Mouse (Mus musculus) CH12.LX (cell line): ENCODE measurements around the gene Nacc2. TPM values are rescaled to one million over a fixed set of nuclear protein-coding genes. Genes with fewer than 3 reads are reported as not detected.

Experiments used
- DNase-seq: peaks from one replicate; pipeline ENCODE4 v3.0.0-alpha.2; 2013; ENCODE audit errors: extremely low read depth
- H3K27ac ChIP-seq: 2 replicates; pipeline ENCODE4 v1.5.1; 2012; ENCODE audit warnings: low read depth, mild to moderate bottlenecking, control low read depth, moderate library complexity; ENCODE audit not compliant: insufficient read depth
- H3K27me3 ChIP-seq: replicated peaks from 2 replicates; pipeline ENCODE3; 2012; ENCODE audit warnings: inconsistent platforms
- H3K36me3 ChIP-seq, 2 experiments: replicated peaks in 1 of 2; 2 replicates each; pipeline versions ENCODE3 to v1.6.1; 2012; ENCODE audit warnings: inconsistent platforms in 1 of 2, low read length in 1 of 2, mild to moderate bottlenecking in 1 of 2, mixed read lengths in 1 of 2, moderate library complexity in 1 of 2; ENCODE audit not compliant: control insufficient read depth in 1 of 2, insufficient read depth in 1 of 2
- H3K4me1 ChIP-seq, 2 experiments: 2 replicates each; pipeline ENCODE4 v1.6.1; 2012; ENCODE audit warnings: inconsistent platforms in 1 of 2, moderate library complexity in 1 of 2; ENCODE audit not compliant: insufficient read depth in 2 of 2, control insufficient read depth in 1 of 2
- H3K4me2 ChIP-seq: 2 replicates; pipeline ENCODE4 v1.6.1; 2012; ENCODE audit warnings: low read depth, mild to moderate bottlenecking, control low read depth; ENCODE audit not compliant: poor library complexity, insufficient read depth, severe bottlenecking
- H3K4me3 ChIP-seq, 3 experiments: fragments of 150-350 bp in 1 of 3; sonication (generic) in 1 of 3; replicated peaks in 1 of 3; 2 replicates each; pipeline versions ENCODE3 to v1.5.1; 2011 to 2012; ENCODE audit warnings: low read depth in 2 of 3, low read length in 2 of 3, mild to moderate bottlenecking in 2 of 3, moderate library complexity in 2 of 3, control low read depth in 1 of 3, improper control_type of control experiment in 1 of 3, inconsistent platforms in 1 of 3, mixed read lengths in 1 of 3; ENCODE audit not compliant: poor library complexity in 1 of 3
- H3K79me2 ChIP-seq: replicated peaks from 2 replicates; pipeline ENCODE4 v1.6.1; 2012; ENCODE audit warnings: mild to moderate bottlenecking, moderate library complexity; ENCODE audit not compliant: control insufficient read depth, poor library complexity, insufficient read depth, severe bottlenecking; ENCODE audit errors: extremely low read depth
- H3K9ac ChIP-seq: 2 replicates; pipeline ENCODE4 v1.6.1; 2012; ENCODE audit warnings: low read depth, mild to moderate bottlenecking, control low read depth, moderate library complexity; ENCODE audit not compliant: insufficient read depth
- H3K9me3 ChIP-seq: replicated peaks from 2 replicates; pipeline ENCODE3; 2012; ENCODE audit warnings: low read length, inconsistent platforms, mixed read lengths
- CHD2 ChIP-seq: IDR thresholded peaks from 2 replicates; pipeline ENCODE4 v1.6.1; 2011; ENCODE audit warnings: low read length, improper control_type of control experiment
- ELF1 ChIP-seq: IDR thresholded peaks from 2 replicates; pipeline ENCODE4 v1.6.1; 2014; ENCODE audit warnings: low read depth, mild to moderate bottlenecking, inconsistent platforms, low read length, improper control_type of control experiment
- EP300 ChIP-seq: IDR thresholded peaks from 2 replicates; pipeline ENCODE4 v1.6.1; 2011; ENCODE audit warnings: low read length, improper control_type of control experiment
- ETS1 ChIP-seq: conservative IDR thresholded peaks from 2 replicates; pipeline ENCODE4 v1.6.1; 2012; ENCODE audit warnings: low read depth, mild to moderate bottlenecking, inconsistent platforms, low read length, improper control_type of control experiment, moderate library complexity
- GABPA ChIP-seq: IDR thresholded peaks from 2 replicates; pipeline ENCODE4 v1.6.1; 2012; ENCODE audit warnings: low read depth, low read length, improper control_type of control experiment, inconsistent platforms; ENCODE audit not compliant: insufficient replicate concordance
- JUND ChIP-seq: conservative IDR thresholded peaks from 2 replicates; pipeline ENCODE4 v1.6.1; 2011; ENCODE audit warnings: low read depth, low read length, improper control_type of control experiment
- MAZ ChIP-seq: IDR thresholded peaks from 2 replicates; pipeline ENCODE4 v1.6.1; 2012; ENCODE audit warnings: low read depth, mild to moderate bottlenecking, inconsistent platforms, low read length, improper control_type of control experiment, moderate library complexity
- MYC ChIP-seq: IDR thresholded peaks from 2 replicates; pipeline ENCODE4 v1.6.1; 2011; ENCODE audit warnings: low read depth, mild to moderate bottlenecking, improper control_type of control experiment, low read length
- NELFE ChIP-seq: IDR thresholded peaks from 2 replicates; pipeline ENCODE4 v1.6.1; 2011; ENCODE audit warnings: low read depth, low read length, improper control_type of control experiment
- SIN3A ChIP-seq: IDR thresholded peaks from 2 replicates; pipeline ENCODE4 v1.6.1; 2012; ENCODE audit warnings: low read length, improper control_type of control experiment, inconsistent platforms
- SMC3 ChIP-seq: IDR thresholded peaks from 2 replicates; pipeline ENCODE4 v1.6.1; 2011; ENCODE audit warnings: low read depth, low read length, improper control_type of control experiment
- TCF12 ChIP-seq: IDR thresholded peaks from 2 replicates; pipeline ENCODE4 v1.6.1; 2014; ENCODE audit warnings: low read depth, mild to moderate bottlenecking, inconsistent platforms, low read length, improper control_type of control experiment
- UBTF ChIP-seq: IDR thresholded peaks from 2 replicates; pipeline ENCODE4 v1.6.1; 2012; ENCODE audit warnings: low read depth, mild to moderate bottlenecking, inconsistent platforms, low read length, improper control_type of control experiment, moderate library complexity
- ZC3H11A ChIP-seq: IDR thresholded peaks from 2 replicates; pipeline ENCODE4 v1.6.1; 2012; ENCODE audit warnings: low read depth, mild to moderate bottlenecking, inconsistent platforms, low read length, improper control_type of control experiment
- ZMIZ1 ChIP-seq: IDR thresholded peaks from 2 replicates; pipeline ENCODE4 v1.6.1; 2012; ENCODE audit warnings: low read depth, mild to moderate bottlenecking, inconsistent platforms, low read length, improper control_type of control experiment
- ZNF384 ChIP-seq: IDR thresholded peaks from 2 replicates; pipeline ENCODE4 v1.6.1; 2012; ENCODE audit warnings: low read depth, low read length, improper control_type of control experiment, inconsistent platforms
- dilution Hi-C: fragments of 300-500 bp; cut with MboI; formaldehyde crosslinking; loops from 2 replicates; pipeline ENCODE4 v1.14.3; 2020; ENCODE audit warnings: low sequenced_read_pairs; ENCODE audit not compliant: extremely low pct_unique_long_range_greater_than_20kb, extremely low pct_ligation_motif_present
- in situ Hi-C: fragments of 300-500 bp; cut with MboI; formaldehyde crosslinking; loops from 3 replicates; pipeline ENCODE4 v1.14.3; 2019; ENCODE audit warnings: low sequenced_read_pairs, low pct_ligation_motif_present, low pct_unique_long_range_greater_than_20kb, mixed read lengths
- polyA plus RNA-seq: library from polyadenylated mRNA; unstranded; fragments of >175 nt; gene quantifications from 2 replicates; pipeline ENCODE4 v1.2.1, GENCODE M21; 2012; ENCODE audit warnings: low read depth; ENCODE audit not compliant: insufficient read length
- total RNA-seq, 2 experiments: library from RNA; depleted of rRNA; stranded (reverse); fragments of 300-350 nt in 1 of 2; fragments of >200 nt in 1 of 2; gene quantifications; 2 replicates each; pipeline ENCODE4 v1.2.3; 2012 to 2014

The Nacc2 gene
- total and polyA plus RNA-seq, 3 experiments: 0.59 to 2.3 (median 1.1) TPM

GRCm38 (mm10) chr2:26021561-26022257 lies 101.3 kb downstream of the Nacc2 start, which contains the start of gene Ubac1 (continued):
- TF ChIP-seq ZNF384 (peak; percentile 50), CHD2 (peak; percentile 44; the same call in 1 of the 2 replicates), NELFE (peak; percentile 44; the same call in 1 of the 2 replicates)

- in situ Hi-C loops (loop anchor here (10.0 kb wide), 2 partner anchors 124 to 186 kb away; no protein-coding TSS in a partner anchor), dilution Hi-C loops (no loop called here)
- DNase-seq: peak; percentile 33
- H3K4me3 ChIP-seq: peak overlapping the region; percentile 82 to 100 (median 94)
- peak overlapping the region; percentile 93 for H3K9ac ChIP-seq
- H3K27me3 ChIP-seq: peaks cover 7% of the 10 kb centered on the region
- H3K27ac ChIP-seq: peak overlapping the region; percentile 72
- peaks cover 21% of the 10 kb centered on the region for H3K79me2 ChIP-seq
- H3K36me3 ChIP-seq: peaks cover 5 to 25% of the 10 kb centered on the region in 2 experiments
- peak overlapping the region; percentile 99 for H3K4me2 ChIP-seq
- peaks cover 9 to 41% of the 10 kb centered on the region in 2 experiments for H3K4me1 ChIP-seq
- no peaks in the 10 kb centered on the region for H3K9me3 ChIP-seq
- TF ChIP-seq TCF12: no peak
- TF ChIP-seq ZMIZ1: no peak
- no peak for TF ChIP-seq SIN3A
- TF ChIP-seq ETS1: no peak
- TF ChIP-seq SMC3: no peak
- no peak for TF ChIP-seq EP300
- no peak for TF ChIP-seq ZNF384
- TF ChIP-seq UBTF: no peak
- no peak for TF ChIP-seq MYC
- no peak; the same call in 1 of the 2 replicates for TF ChIP-seq NELFE
- no peak for TF ChIP-seq ELF1
- TF ChIP-seq JUND: no peak
- TF ChIP-seq GABPA: no peak
- TF ChIP-seq ZC3H11A: no peak
- no peak for TF ChIP-seq MAZ
These were observed 102.1 kb downstream of the Nacc2 start for GRCm38 (mm10) chr2:26020714-26021560.
